Mouse (Mus musculus) liver, adult 2 months (tissue): Measurements from ENCODE around the gene Tas2r119. TPM values are rescaled to one million over a fixed set of nuclear protein-coding genes. Genes with fewer than 3 reads are reported as not detected.
"Not testable (repeated sequence)": the region's sequence is repeated elsewhere in the genome, so short reads cannot be mapped to it uniquely, and the experiment has no call there.

Experiments
- DNase-seq: peaks from one replicate; pipeline ENCODE4 v3.0.0-alpha.2; 2011; ENCODE audit warnings: low read depth, low spot score; ENCODE audit errors: extremely low read depth
- H3K27ac ChIP-seq: fragments of 200-500 bp; replicated peaks from 2 replicates; pipeline ENCODE4 v1.5.1; 2012; ENCODE audit warnings: low read depth, mild to moderate bottlenecking, control low read depth, inconsistent platforms, low read length; ENCODE audit not compliant: insufficient read depth
- H3K27me3 ChIP-seq: fragments of 200-500 bp; 2 replicates; pipeline ENCODE4 v1.6.1; 2012; ENCODE audit warnings: mild to moderate bottlenecking, moderate library complexity, low read length, inconsistent platforms; ENCODE audit not compliant: control insufficient read depth, insufficient read depth
- H3K36me3 ChIP-seq: fragments of 200-500 bp; 2 replicates; pipeline ENCODE4 v1.6.1; 2012; ENCODE audit warnings: low read length, inconsistent platforms; ENCODE audit not compliant: control insufficient read depth, insufficient read depth
- H3K4me1 ChIP-seq: fragments of 200-500 bp; 2 replicates; pipeline ENCODE4 v1.6.1; 2011; ENCODE audit warnings: low read length; ENCODE audit not compliant: control insufficient read depth, insufficient read depth
- H3K4me3 ChIP-seq: fragments of 200-500 bp; 2 replicates; pipeline ENCODE4 v1.5.1; 2011; ENCODE audit warnings: low read depth, mild to moderate bottlenecking, control low read depth, low read length, moderate library complexity; ENCODE audit not compliant: insufficient read depth
- H3K79me2 ChIP-seq: fragments of 200-500 bp; 2 replicates; pipeline ENCODE4 v1.6.1; 2012; ENCODE audit warnings: inconsistent platforms, mild to moderate bottlenecking, low read length, moderate library complexity; ENCODE audit not compliant: control insufficient read depth, insufficient read depth
- H3K9ac ChIP-seq: fragments of 200-500 bp; 2 replicates; pipeline ENCODE4 v1.6.1; 2012; ENCODE audit warnings: low read depth, mild to moderate bottlenecking, control low read depth, inconsistent platforms, low read length
- CTCF ChIP-seq: fragments of 200-500 bp; IDR thresholded peaks from 2 replicates; pipeline ENCODE4 v1.5.1; 2011; ENCODE audit warnings: low read depth, low read length, control low read depth
- POLR2A ChIP-seq: fragments of 200-500 bp; IDR thresholded peaks from 2 replicates; pipeline ENCODE4 v1.6.1; 2011; ENCODE audit warnings: low read length, control low read depth; ENCODE audit not compliant: insufficient read depth; ENCODE audit errors: extremely low read depth
- WGBS: fragments of 180-500 bp; shearing (Covaris S2); methylation state at CpG from one replicate; pipeline ENCODE4 v1.1.7; 2018; 5-methylcytosine and 5-hydroxymethylcytosine counted together
- polyA plus RNA-seq: library from polyadenylated mRNA; depleted of rRNA; stranded (reverse); fragments of >200 nt; gene quantifications from 2 replicates; pipeline ENCODE4 v1.2.3, GENCODE M21; 2012
- total RNA-seq: library from RNA; depleted of rRNA; stranded (reverse); fragments of >200 nt; gene quantifications from 2 replicates; pipeline ENCODE4 v1.2.3, GENCODE M21; 2014

The Tas2r119 gene
- total and polyA plus RNA-seq, 2 experiments: not detected

- H3K36me3 ChIP-seq: no peaks in the 10 kb centered on the region
- no peak overlapping the region for H3K27ac ChIP-seq
- WGBS: 87% methylated on average over 5 of the region's 5 CpGs
- no peak overlapping the region for H3K9ac ChIP-seq
- H3K79me2 ChIP-seq: no peaks in the 10 kb centered on the region
- H3K27me3 ChIP-seq: no peaks in the 10 kb centered on the region
- TF ChIP-seq CTCF (no peak), POLR2A (no peak)
- no peak for DNase-seq
- H3K4me1 ChIP-seq: no peaks in the 10 kb centered on the region
- no peak overlapping the region for H3K4me3 ChIP-seq
Measured at GRCm38 (mm10) chr15:32198561-32198960, 21.5 kb downstream of the Tas2r119 start.

- TF ChIP-seq CTCF: no peak
- no peak for TF ChIP-seq POLR2A
- DNase-seq: no peak
- Histone ChIP-seq H3K4me1 (no peaks in the 10 kb centered on the region), H3K4me3 (no peak overlapping the region), H3K27ac (no peak overlapping the region), H3K9ac (no peak overlapping the region), H3K79me2 (no peaks in the 10 kb centered on the region), H3K36me3 (no peaks in the 10 kb centered on the region), H3K27me3 (no peaks in the 10 kb centered on the region)
- WGBS: 85% methylated on average over 5 of the region's 5 CpGs
Measured at GRCm38 (mm10) chr15:32203242-32203641, 26.2 kb downstream of the Tas2r119 start.

- TF ChIP-seq POLR2A: no peak
- TF ChIP-seq CTCF: no peak
- Histone ChIP-seq H3K27me3 (no peaks in the 10 kb centered on the region), H3K4me3 (no peak overlapping the region), H3K4me1 (no peaks in the 10 kb centered on the region), H3K27ac (no peak overlapping the region), H3K9ac (no peak overlapping the region), H3K36me3 (no peaks in the 10 kb centered on the region), H3K79me2 (no peaks in the 10 kb centered on the region)
- no peak for DNase-seq
- 93% methylated on average over 10 of the region's 10 CpGs for WGBS
Measured at GRCm38 (mm10) chr15:32204908-32205307, 27.8 kb downstream of the Tas2r119 start.

GRCm38 (mm10) chr15:32214687-32215086 lies 37.6 kb downstream of the Tas2r119 start:
- H3K36me3 ChIP-seq, DNase-seq, H3K9ac ChIP-seq, H3K27me3 ChIP-seq, H3K4me3 ChIP-seq, H3K79me2 ChIP-seq, H3K4me1 ChIP-seq, H3K27ac ChIP-seq: not testable (repeated sequence)
- 92% methylated on average over 10 of the region's 10 CpGs for WGBS

- H3K79me2 ChIP-seq: no peaks in the 10 kb centered on the region
- H3K27me3 ChIP-seq: no peaks in the 10 kb centered on the region
- H3K36me3 ChIP-seq: no peaks in the 10 kb centered on the region
- WGBS: 79% methylated on average over 7 of the region's 7 CpGs
- H3K27ac ChIP-seq: no peak overlapping the region
- no peak overlapping the region for H3K9ac ChIP-seq
- no peak for TF ChIP-seq POLR2A
- no peak for TF ChIP-seq CTCF
- no peak overlapping the region for H3K4me3 ChIP-seq
- no peak for DNase-seq
- H3K4me1 ChIP-seq: no peaks in the 10 kb centered on the region
Measured at GRCm38 (mm10) chr15:32223028-32223427, 45.9 kb downstream of the Tas2r119 start.

- no peaks in the 10 kb centered on the region for H3K4me1 ChIP-seq
- TF ChIP-seq CTCF (no peak), POLR2A (no peak)
- WGBS: 90% methylated on average over 3 of the region's 3 CpGs
- no peak overlapping the region for H3K9ac ChIP-seq
- H3K79me2 ChIP-seq: no peaks in the 10 kb centered on the region
- H3K27ac ChIP-seq: no peak overlapping the region
- no peak for DNase-seq
- no peaks in the 10 kb centered on the region for H3K36me3 ChIP-seq
- no peak overlapping the region for H3K4me3 ChIP-seq
- no peaks in the 10 kb centered on the region for H3K27me3 ChIP-seq
Measured at GRCm38 (mm10) chr15:32225394-32225793, 48.3 kb downstream of the Tas2r119 start.
